Mouse (Mus musculus) gastrocnemius, postnatal 4 days (tissue): ENCODE measurements around the gene Hpdl. TPM values are rescaled to one million over a fixed set of nuclear protein-coding genes. Genes with fewer than 3 reads are reported as not detected.

Experiments
- DNase-seq, 2 experiments: peaks; one replicate each; pipeline ENCODE4 v3.0.0; 2021 to 2022; ENCODE audit warnings: low spot score in 2 of 2, mixed read lengths in 2 of 2
- total RNA-seq, 2 experiments: library from RNA; stranded (reverse); gene quantifications; 2 replicates each; pipeline ENCODE4 v1.2.3; 2021

Hpdl gene
- total RNA-seq, 2 experiments from 2014 or later: 0.57 to 1.1 TPM

DNA sequence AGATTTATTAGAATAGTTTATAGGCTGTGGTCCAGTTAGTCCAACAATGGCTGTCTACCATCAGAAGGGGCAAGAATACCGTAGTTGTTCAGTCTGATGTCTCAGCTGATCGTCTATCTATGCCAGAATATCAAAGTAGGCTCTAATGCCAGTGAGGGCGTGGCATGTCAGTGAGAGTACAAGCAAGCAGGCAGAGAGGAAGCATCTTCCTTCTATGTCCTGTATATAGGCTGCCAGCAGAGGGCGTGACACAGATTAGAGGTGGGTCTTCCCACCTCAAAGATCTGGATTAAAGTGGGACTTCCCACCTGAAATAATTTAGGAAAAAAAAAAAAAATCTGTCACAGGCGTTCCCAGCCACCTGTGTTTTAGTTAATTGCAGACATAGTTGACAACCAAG lies 21.6 kb downstream of the Hpdl start:
- DNase-seq: no peak

DNA sequence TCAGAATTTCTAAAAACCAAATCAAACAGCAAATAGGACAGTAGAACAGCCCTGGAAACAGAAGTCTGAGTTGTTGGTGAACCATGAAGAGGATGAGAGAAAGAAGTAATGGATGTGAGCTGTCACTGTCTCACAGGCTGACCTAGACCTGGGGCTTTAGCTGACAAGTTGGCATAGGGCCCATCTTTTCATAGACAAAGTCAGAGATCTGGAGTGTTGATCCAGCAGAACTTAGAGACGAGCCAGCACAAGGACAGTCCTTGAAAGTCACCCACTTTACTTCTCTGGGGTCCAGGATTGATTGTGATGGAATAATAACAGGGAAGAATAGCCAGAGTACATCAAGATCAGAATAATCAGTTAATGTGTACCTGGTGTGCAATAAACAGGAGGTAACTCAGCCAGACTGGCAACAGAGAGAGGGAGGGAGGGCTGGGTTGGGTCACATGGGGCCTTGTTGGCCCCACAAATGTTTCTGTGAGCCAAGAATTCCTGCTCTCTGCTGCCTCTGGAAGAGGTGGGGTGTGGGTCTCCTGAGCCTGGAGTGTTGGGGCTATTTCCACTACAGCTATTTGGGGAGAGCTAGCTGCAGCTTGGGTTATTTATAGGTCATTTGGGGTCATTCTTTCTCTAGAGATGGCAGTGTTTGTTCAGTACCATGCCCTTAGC lies 24.9 kb downstream of the Hpdl start:
- DNase-seq: no peak

DNA sequence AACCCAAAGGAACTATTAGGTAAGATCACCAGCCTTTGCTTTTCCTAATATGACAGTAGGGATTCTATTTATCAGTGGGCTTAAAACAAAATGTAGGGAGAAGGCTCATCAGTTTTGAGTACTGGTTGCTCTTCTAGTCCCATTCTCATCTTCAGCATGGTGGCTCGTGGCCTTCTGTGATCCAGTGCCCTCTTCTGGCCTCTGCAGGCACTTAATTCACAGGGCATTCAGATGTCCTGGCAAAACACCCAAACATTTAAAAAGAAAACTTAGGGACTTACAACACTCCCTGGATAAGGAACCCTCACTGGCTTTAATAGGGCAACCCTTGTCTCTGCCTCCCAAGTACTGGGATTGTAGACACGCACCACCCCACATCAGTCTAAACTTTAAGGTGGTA lies 27.2 kb downstream of the Hpdl start:
- DNase-seq: no peak

DNA sequence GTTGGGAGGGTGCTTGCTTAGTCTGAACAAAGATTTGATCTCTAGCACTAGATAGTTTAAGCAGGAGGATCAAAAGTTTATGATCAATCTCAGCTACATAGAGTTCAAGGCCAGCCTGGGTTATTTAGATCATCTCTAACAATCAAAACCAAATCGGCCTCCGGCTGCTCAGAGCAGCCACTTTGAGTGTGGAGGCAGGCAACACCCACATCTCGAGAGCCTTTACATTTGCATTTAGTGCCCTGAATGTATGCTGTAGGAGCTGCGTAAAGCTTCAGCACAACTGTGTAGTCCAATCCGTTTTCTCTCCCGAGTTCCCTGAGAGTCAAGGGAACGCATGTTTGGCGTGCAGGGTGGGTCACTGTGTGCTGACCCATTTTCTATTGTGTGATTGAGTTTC lies 29.1 kb downstream of the Hpdl start:
- no peak for DNase-seq

DNA sequence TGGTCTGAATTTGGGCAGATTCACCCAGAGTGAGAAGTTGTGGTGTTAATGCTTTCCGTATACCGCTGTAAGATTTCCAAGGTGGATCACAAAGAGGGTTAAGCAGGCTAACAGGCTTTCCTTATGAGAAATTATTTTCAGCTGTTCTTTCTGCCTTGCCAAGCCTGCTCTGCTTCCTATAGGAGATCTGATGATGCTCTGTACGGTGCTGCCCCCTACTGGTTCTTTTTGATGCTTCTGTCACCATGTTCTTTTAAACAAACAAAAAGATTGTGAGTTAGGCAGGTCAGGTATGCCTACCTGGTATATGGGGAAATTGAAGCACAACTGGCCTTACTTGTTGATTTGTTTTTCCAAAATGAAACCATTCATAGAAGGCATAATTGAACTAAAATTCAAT lies 32.6 kb downstream of the Hpdl start:
- peak; percentile 61 to 81 for DNase-seq

DNA sequence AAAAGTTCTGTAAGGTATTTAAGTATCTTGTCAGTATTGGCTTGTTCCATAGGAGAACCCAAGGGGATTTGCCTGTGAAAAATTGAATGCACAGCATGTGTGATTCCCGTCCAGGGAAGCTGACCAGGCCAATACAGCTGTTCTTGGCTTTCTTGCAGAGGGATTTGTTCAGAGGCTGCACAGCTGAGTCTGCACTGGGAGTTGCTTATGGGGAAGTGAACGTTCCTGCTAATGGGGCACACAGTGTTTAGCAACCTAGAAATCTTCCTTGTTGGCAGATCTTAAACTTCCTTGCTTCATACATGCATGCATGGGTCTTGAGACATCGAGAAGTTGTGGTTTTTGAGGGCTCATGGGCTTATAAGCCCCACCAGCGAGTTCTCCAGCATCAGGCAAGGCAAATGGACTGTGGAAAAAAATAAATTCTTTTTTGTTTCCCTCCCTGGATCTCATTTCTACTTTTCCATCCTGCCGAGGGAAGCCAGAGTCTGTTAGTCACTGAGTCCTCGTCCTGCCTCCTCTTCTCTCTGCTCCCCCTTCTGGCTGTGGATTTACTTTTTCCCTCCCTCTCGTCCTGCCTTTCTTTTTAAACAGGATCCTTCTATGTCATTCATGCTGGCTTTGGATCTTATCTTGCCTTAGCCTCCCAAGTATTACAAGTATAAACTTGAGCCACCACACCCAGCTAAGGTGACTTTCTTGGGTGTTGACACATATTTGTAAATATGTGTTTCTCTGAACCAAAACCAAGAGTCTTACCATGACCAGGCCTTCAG lies 33.3 kb downstream of the Hpdl start:
- DNase-seq: peak in 1 of 2 experiments; percentile 29

DNA sequence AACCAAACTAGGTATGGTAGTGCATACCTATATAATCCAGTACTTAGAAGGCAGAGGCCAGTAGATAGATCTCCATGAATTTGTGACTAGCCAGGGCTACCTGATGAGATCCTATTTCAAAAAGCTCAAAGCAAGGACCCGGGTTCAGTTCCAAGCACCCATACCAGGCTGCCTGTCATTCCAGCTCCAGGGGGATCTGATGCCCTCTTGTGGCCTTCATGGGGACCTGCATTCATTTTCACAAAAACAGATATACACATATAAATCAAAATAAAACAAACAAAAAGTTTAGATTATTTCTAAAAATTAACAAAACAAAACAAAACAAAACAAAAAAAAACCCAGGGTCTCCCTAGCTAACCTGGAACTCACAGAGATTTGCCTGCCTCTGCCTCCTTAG lies 34.9 kb downstream of the Hpdl start:
- DNase-seq: no peak

DNA sequence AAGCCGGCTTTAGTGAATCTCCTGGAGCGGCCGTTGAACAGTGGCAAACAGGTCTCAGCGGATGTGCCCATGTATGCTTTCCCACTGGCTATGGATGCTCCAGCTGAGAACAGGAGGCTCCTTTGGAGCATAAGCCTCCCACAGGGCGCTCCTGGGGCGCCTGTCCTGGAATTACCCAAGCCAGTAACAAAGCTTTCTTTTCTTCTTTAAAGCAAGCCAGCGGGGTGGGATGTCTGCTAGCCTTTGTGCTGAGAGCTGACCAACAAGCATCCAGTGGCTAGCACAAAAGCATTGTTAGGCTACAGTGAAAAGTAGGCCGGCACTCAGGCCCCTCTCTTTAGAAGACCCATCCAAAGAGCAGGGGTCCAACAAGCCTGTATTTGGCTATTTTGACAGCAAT lies 39.3 kb downstream of the Hpdl start:
- DNase-seq: no peak

DNA sequence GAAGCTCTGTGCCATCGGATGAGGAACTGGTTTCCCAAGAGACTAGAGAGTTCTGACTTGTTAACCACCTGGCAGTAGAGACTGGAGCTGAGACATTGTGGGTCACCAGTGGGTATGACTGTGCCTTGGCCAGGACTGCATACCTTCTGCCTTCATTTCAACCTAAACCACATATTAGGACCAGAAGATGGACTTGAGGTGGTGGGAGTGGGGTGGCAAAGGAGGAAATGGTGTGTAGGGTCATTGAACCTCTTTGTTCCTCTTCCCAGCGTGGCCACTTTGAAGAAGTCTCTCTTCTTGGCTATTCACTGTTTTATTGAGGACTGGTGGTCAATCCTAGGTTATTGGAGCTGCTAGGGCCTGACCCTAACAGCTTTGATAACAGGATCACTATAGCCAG lies 40.1 kb downstream of the Hpdl start:
- DNase-seq: no peak

DNA sequence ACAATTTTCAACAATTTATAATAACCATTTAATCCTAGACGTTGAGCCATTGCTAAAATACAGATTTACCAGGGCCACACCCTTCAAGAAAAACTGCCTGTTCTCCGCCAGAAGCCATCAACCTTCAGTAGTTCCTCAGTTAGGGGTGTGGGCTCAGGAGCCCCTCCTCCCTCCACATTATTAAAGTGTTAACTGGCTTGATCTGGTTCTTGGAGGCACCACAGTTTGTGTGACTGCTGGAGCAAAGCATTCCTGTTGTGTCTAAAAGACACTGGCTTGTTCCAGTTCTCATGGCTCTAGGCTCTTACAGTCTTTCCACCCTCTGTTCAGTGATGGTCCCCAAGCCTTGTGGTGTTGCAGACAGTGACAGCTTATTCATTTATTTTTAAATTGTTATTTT lies 41.0 kb downstream of the Hpdl start:
- DNase-seq: no peak

DNA sequence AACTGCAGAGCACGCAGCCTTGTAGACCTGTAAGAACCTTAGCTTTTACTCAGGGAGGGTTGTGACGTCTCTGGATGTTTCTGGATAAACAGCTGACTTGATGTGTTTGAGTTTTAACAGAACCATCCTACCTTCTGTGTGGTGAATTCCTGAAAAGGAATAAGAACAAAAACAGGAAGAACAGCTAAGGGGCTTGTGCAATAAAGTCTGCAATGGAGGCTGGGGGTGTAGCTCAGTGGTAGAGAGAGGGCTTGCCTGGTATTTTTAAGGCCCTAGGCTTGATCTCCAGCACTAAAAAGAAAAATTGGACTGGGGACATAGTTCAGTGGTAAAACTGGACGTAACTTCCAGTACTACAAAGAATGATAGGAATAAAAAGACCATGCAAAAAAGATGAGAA lies 44.4 kb downstream of the Hpdl start:
- DNase-seq: no peak

DNA sequence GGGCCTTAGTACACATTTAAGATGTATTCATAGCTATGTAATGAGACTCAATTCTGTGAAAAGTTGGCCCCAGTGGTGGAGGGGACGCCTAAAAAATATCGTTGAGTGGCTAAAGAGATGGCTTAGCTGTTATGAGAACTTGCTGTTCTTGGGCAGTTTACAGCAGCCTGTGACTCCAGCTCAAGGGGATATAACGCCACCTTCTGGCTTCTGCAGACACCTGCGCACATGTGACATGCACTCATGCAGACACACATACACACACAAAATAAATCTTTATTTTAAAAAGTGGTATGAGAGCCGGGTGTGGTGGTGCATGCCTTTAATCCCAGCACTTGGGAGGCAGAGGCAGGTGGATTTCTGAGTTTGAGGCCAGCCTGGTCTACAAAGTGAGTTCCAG lies 45.1 kb downstream of the Hpdl start:
- no peak for DNase-seq

Other genes with a start within 250 kb of the Hpdl start
- 1 to 10 TPM; 4.1 to 4.6 TPM for gene Ccdc17, start 225.1 kb downstream of the Hpdl start, total RNA-seq
- 10 to 100 TPM; 43.8 to 55.2 TPM for gene Nasp, start 193.8 kb downstream of the Hpdl start, total RNA-seq
- 100 to 1,000 TPM; 452 to 457 TPM for gene Akr1a1, start 170.0 kb downstream of the Hpdl start, total RNA-seq
- 100 to 1,000 TPM; 246 to 251 TPM for gene Prdx1, start 136.2 kb downstream of the Hpdl start, total RNA-seq
- gene Mmachc, start 113.3 kb downstream of the Hpdl start, total RNA-seq: 10 to 100 TPM; 18.2 to 20.5 TPM
- gene Ccdc163, start 113.2 kb downstream of the Hpdl start, total RNA-seq: 1 to 10 TPM; 6.6 to 7.5 TPM
- 1 to 10 TPM; 3.8 to 4.0 TPM for gene Tesk2, start 100.8 kb downstream of the Hpdl start, total RNA-seq
- 10 to 100 TPM; 15.2 to 15.9 TPM for gene Toe1, start 14.1 kb downstream of the Hpdl start, total RNA-seq
- 1 to 10 TPM; 3.9 to 5.5 TPM for gene Mutyh, start 14.0 kb downstream of the Hpdl start, total RNA-seq
- under 1 TPM; 0.34 to 0.41 TPM for gene Zswim5, start 55.7 kb upstream of the Hpdl start, total RNA-seq
- gene Urod, start 172.7 kb upstream of the Hpdl start, total RNA-seq: 10 to 100 TPM; 63.3 to 64.2 TPM
- 10 to 100 TPM; 22.8 to 23.2 TPM for gene Hectd3, start 173.6 kb upstream of the Hpdl start, total RNA-seq
- gene Eif2b3, start 197.7 kb upstream of the Hpdl start, total RNA-seq: 10 to 100 TPM; 25.1 to 28.3 TPM